Mouse (Mus musculus): ENCODE measurements around the gene Tmem245. TPM values are rescaled to one million over a fixed set of nuclear protein-coding genes. Genes with fewer than 3 reads are reported as not detected.

Gene Tmem245
- total RNA-seq (2021), result 10 to 100 TPM; 48.4 to 52.9 TPM
- long read RNA-seq, experiment 1, partial matches to known transcripts, result 1 of 12 reads
- long read RNA-seq, experiment 1, other reads (novel, unspliced or antisense), result 9 of 12 reads
- long read RNA-seq, experiment 2, partial matches to known transcripts, result 0 of 2 reads
- long read RNA-seq, experiment 2, other reads (novel, unspliced or antisense), result 2 of 2 reads

- DNase-seq, result peak; percentile 96 to 99
Observed at GRCm38 (mm10) chr4:56946641-56947640, at the start of gene Tmem245. Gene Tmem245, minus strand, starts transcription at chr4:56947437.

- DNase-seq, result no peak
Observed at GRCm38 (mm10) chr4:56993331-56993730, 46.1 kb upstream of the Tmem245 start.

DNA sequence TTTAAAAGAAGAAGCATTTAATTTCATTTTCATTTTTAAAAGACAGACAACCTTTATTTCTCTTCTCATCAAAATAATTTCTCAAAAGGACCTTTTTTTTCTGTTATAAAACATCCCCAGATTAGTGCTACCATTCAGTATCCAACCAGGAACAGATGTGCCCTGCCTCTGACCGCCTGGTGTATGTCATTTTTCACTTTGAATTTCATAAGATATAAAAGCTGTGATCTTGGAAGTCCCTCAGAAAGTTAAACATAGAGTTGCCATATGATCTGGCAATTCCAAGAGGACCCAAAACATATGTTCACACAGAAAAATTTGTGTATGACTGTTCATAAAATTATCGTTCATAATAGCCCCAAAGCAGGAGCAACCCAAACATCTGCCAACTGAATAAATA lies 44.7 kb upstream of the Tmem245 start:
- DNase-seq, result no peak

DNA sequence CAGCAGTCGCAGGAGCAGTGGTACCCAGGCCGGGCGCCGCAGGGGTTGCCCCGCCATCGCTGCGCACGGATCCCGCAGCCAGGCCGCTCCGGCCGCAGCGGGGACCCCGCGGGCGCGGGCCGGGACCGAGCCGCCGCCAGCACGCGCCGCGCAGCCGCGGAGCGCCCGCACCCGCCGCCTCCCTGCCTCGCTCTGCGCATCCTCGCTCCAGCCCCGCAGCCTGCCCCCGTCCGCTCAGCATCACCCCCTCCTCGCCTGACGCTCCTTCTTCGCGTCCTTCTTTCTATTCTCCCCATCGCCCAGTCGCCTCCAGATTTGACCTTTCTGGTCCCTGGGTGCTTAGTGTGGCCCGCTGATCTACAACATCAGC lies 43.0 kb upstream of the Tmem245 start, which contains the start of gene Frrs1l:
Gene Frrs1l, minus strand, starts transcription at position 177 of the 370 bp plus-strand sequence.
- peak; percentile 12 to 26 for DNase-seq

DNA sequence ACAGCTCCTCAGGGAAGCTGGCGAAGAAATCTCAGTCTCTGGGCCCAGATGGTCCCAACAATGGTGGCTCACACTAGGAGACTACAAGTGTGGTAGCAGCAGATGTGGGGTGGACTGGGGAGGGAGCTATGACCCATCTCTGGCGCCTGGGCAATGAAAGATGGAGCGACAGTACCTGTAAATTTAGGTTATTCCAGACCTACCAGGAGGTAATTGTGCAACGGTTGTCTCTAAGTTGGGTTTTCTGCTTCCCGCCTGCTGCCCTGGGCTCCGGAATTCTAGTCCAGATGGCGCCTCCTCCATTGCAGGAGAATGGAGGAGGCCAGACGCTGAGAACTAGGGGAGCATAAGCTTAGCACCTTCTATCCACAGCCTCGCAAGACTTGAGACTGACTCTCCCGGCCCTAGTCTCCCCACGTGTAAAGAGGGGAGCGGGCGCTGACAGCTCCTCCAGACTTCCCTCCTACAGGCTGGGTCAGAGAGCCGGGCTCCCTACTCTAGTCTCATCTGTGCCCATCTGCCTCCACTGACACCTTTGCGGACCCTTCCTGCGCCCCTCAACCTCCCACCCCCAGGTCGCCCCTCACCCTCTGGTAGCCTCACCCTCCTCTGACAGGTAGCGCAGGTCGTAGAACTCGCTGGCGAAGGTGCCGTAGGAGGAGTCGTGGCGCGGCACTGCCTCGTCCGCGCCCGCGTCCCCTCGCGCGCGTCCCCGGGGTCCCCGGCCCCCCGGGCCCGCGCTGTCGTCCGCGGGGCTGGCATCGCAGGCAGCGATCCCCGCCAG lies 42.4 kb upstream of the Tmem245 start:
- DNase-seq, result no peak

- DNase-seq, result no peak
Observed at GRCm38 (mm10) chr4:56965586-56966179, 18.4 kb upstream of the Tmem245 start.

- no peak for DNase-seq
Observed at GRCm38 (mm10) chr4:56963687-56964086, 16.4 kb upstream of the Tmem245 start.

GRCm38 (mm10) chr4:56961320-56961925 lies 14.2 kb upstream of the Tmem245 start:
- DNase-seq, result peak in 1 of 2 experiments; percentile 3

GRCm38 (mm10) chr4:56957518-56957917 lies 10.3 kb upstream of the Tmem245 start:
- DNase-seq, result no peak

GRCm38 (mm10) chr4:56953235-56953634 lies 6.0 kb upstream of the Tmem245 start:
- no peak for DNase-seq

- DNase-seq, result no peak
Observed at GRCm38 (mm10) chr4:56951701-56952100, 4.5 kb upstream of the Tmem245 start.

- DNase-seq, result no peak
Observed at GRCm38 (mm10) chr4:56949494-56949893, 2.3 kb upstream of the Tmem245 start.

DNA sequence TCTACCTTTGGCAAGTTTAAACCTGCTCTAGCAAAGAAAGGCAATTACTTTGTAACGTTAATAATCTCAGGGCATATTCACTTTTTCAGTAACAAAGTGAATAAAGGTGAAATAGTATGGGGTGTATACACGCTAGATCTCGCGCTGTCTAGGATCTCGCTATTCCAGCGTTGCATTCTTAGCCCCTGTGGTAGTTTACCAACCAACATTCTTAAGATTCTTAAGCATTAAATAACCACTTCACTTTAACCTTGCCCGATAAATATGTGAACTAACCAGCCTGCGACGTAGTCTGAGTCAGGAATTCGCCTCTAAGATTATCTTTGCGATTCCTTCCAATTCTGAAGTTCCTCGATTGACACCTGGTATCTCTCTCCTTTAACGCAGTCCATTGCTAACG lies 1.1 kb downstream of the Tmem245 start:
- DNase-seq, result no peak

GRCm38 (mm10) chr4:56944286-56944685 lies 3.0 kb downstream of the Tmem245 start:
- peak in 1 of 2 experiments; percentile 30 for DNase-seq

- DNase-seq, result no peak
Observed at GRCm38 (mm10) chr4:56943258-56943657, 4.0 kb downstream of the Tmem245 start.

- DNase-seq, result no peak
Observed at GRCm38 (mm10) chr4:56942567-56942966, 4.7 kb downstream of the Tmem245 start.

DNA sequence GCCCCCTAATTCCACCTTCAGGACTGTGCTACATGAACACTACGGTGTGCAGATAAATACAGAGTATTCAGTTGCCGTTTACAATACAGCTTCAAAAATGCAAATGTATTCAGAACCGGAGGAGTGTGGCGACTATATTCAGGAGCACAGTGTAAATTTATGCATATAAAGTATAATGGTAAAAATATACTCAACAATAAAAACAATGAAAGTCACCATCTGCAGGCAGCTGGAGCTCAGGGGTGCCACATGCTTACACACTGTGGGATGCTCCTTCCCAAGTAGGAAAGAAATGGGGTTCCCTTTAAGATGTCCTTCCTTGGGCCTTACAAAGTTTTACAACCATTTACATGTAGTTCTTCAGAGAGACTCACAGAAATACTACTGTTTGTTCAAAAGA lies 5.8 kb downstream of the Tmem245 start:
- no peak for DNase-seq

DNA sequence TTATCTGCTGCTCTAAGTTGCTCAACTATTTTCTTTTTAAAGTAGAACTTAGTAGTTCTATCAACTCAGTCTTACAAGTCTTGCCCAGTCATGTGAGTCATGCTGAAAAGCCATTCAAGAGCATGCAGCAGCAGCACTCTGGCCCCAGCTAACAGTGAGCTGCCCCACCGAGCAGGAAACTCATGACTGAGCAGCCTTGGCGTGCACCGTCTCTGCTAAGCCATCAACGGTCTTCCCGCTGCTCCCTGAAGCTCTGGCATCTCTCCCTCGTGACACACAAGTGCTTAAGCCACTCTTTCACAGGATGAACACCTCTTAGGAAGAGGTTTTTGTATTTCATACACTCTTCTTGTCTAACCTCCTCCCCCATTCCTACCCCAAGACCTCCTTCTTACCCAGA lies 10.1 kb downstream of the Tmem245 start:
- DNase-seq, result peak; percentile 54 to 61

DNA sequence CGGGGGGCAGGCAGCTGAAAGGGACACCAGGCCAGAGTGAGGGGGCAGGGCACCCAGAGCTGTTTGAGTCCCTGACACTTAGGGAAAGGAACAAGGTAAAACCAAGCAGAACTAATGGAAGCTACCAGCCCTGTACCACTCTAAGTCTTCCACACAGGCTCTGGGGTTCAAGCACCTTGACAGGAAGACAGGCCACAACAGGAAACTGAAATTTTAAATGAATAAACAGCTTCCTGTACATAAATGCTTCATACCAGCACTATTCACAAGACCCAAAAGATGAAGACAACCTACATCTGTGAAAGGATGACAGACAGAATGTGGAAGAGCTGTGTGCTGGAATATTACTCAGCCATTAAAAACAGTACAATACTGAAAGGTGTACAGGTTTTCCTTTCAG lies 11.9 kb downstream of the Tmem245 start:
- no peak for DNase-seq

- no peak for DNase-seq
Observed at GRCm38 (mm10) chr4:56933154-56933553, 14.1 kb downstream of the Tmem245 start.

DNA sequence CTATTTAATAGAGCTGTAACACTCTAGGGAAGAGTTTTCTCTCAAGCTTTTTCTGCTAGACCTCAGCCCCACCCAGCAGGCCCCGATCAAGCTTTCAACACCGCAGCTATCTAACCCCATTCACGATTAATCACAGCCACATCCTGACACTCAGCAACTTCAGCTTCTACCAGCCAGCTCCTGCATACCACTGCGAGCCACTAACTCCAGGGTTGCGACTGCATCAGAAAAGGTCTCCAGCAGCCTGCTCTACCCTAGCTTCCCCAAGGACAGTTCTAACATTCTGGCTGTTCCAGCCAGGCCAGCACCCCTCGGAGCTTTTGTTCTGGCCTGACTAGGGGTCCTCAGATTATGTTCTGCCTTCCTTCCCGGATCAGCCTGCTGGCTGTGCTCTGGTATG lies 15.1 kb downstream of the Tmem245 start:
- no peak for DNase-seq

DNA sequence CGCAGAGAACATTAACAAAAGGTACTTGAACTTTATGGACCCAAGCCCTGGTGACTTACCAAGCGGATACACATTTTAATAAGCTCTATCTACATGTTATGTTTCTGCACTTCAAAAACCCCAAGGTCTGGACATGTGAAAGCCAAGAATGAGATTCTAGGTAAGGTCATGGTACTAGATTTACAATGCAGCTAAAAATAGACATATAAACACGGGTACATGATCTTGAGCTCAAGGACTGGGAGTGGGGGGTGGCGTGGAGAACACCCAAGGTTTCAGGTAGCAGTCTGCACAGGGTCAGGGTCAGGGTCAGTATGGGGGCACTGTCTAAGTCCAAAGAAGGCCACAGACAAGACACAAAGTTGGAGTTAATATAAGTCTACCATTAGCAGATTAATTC lies 16.9 kb downstream of the Tmem245 start:
- peak in 1 of 2 experiments; percentile 33 for DNase-seq
